Mouse (Mus musculus) E14TG2a.4 (cell line): ENCODE results near the gene Ankmy2.

ENCODE experiments used
- CTCF ChIP-seq: conservative IDR thresholded peaks from 2 replicates; pipeline ENCODE4 v1.5.1; 2014; ENCODE audit warnings: low read length
- POU5F1 ChIP-seq: IDR thresholded peaks from 2 replicates; pipeline ENCODE4 v1.6.1; 2014; ENCODE audit warnings: low read length, borderline replicate concordance

DNA sequence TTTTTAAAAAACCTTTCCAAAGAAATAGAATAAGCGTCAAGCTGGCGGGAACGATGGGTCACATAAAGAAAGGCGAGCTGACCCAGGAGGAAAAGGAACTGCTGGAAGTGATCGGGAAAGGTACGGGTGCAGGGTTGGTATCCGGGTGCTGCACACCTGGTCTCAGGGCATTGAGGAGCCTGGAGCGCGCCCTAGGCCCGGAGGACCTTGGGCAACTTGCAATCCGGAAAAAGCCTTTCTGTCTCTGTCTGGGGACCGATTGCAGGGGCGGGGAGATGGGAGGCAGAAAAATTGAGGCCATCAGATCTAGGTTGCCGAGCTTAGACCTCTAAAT is 357 bp downstream of the Ankmy2 start:
- TF ChIP-seq CTCF: no peak
- TF ChIP-seq POU5F1: no peak
